Mouse (Mus musculus): Measurements from ENCODE around the gene L3mbtl3. TPM values are rescaled to one million over a fixed set of nuclear protein-coding genes. Genes with fewer than 3 reads are reported as not detected.

L3mbtl3 gene
- total and polyA plus RNA-seq, 3 experiments = 11.8 to 19.5 (median 18.0) TPM

DNA sequence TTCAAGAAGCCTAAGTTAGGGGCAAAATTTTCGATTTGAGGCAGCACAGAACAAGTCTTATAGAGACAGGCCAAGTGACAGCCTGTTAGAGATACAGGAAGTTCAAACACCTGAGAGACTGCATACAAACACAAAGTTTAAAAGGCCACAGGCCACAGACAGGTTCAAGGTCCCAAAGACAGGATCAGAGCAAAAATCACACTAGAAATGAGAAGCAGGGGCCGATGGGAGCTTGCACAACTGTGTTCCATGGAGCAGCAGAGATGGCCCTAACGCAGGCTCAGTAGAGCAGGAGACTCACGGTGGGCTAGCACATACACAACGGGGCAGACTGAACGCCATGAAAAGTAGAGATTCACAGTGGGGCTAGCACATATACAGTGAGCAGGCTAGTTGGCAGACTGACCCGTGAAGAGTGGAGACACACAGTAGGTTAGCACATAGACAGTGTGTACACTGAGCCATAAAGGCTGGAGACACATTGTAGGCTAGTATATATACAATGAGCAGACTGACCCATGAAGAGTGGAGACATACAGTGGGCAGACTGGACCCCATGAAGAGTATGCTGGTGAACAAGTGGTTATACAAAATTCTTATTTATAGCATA, 24.5 kb downstream of the L3mbtl3 start:
- dilution Hi-C loops (cut with MboI; ENCODE audit: extremely low pct_ligation_motif_present, extremely low pct_unique_long_range_greater_than_20kb, low sequenced_read_pairs) = no loop called here

DNA sequence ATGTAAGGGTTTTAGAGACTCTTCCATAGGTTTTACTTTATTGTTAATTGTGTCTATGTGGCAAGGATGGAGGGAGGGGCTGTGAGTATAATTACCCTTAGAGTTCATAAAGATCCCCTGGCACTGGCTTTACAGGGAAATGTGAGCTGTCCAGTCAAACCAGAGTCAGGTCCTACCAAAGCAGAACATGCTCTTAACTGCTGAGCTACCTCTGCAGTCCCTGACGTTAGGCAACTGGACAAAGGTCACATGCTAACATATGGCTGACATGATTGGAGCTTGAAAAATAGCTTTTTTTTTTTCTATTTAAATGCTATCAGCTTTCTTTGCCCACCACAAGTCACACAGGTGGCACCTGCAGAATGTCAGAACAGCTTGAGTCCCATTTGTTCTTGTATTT, 25.6 kb downstream of the L3mbtl3 start:
- Histone ChIP-seq H3K4me3 (replicated peaks in 1 of 3; ENCODE audit: low read depth in 2 of 3, low read length in 2 of 3, poor library complexity in 1 of 3) (no peak overlapping the region), H3K4me1 (ENCODE audit: control insufficient read depth in 1 of 2, insufficient read depth in 2 of 2) (peaks cover 6 to 26% of the 10 kb centered on the region in 2 experiments), H3K27me3 (replicated peaks) (no peaks in the 10 kb centered on the region), H3K79me2 (replicated peaks; ENCODE audit: control insufficient read depth, extremely low read depth, insufficient read depth, poor library complexity, severe bottlenecking) (peaks cover 4% of the 10 kb centered on the region; the same call in 1 of the 2 replicates), H3K4me2 (ENCODE audit: insufficient read depth, low read depth, poor library complexity, severe bottlenecking) (no peak overlapping the region), H3K27ac (ENCODE audit: insufficient read depth, low read depth) (no peak overlapping the region), H3K9me3 (replicated peaks; ENCODE audit: low read length) (peaks cover 3% of the 10 kb centered on the region), H3K9ac (ENCODE audit: insufficient read depth, low read depth) (no peak overlapping the region), H3K36me3 (replicated peaks in 1 of 2; ENCODE audit: control insufficient read depth in 1 of 2, insufficient read depth in 1 of 2, low read length in 1 of 2) (peaks cover 12 to 64% of the 10 kb centered on the region in 2 experiments)
- no peak for TF ChIP-seq ZMIZ1 (IDR thresholded peaks at IDR 0.05; ENCODE audit: low read depth, low read length)
- no peak for TF ChIP-seq RCOR1 (conservative IDR thresholded peaks at IDR 0.05; ENCODE audit: low read depth, low read length)
- no peak for TF ChIP-seq MAZ (IDR thresholded peaks at IDR 0.05; ENCODE audit: low read depth, low read length)
- no peak for TF ChIP-seq POLR2AphosphoS2 (IDR thresholded peaks at IDR 0.05; ENCODE audit: low read depth, low read length)
- TF ChIP-seq EP300 (IDR thresholded peaks at IDR 0.05; ENCODE audit: low read length) = no peak
- dilution Hi-C loops (cut with MboI; ENCODE audit: extremely low pct_ligation_motif_present, extremely low pct_unique_long_range_greater_than_20kb, low sequenced_read_pairs) (no loop called here), in situ Hi-C loops (cut with MboI; ENCODE audit: low pct_ligation_motif_present, low pct_unique_long_range_greater_than_20kb, low sequenced_read_pairs) (loop anchor here (25.0 kb wide), 1 partner anchor 537 kb away; no protein-coding TSS in a partner anchor)
- no peak for DNase-seq (ENCODE audit: extremely low read depth)

More for the DNA sequence above, 24.5 kb downstream of the L3mbtl3 start:
- TF ChIP-seq MYC (IDR thresholded peaks at IDR 0.05; ENCODE audit: low read depth, low read length) = no peak
- H3K27me3 ChIP-seq (replicated peaks) = no peaks in the 10 kb centered on the region
- no peak overlapping the region for H3K27ac ChIP-seq (ENCODE audit: insufficient read depth, low read depth)
- H3K4me3 ChIP-seq (replicated peaks in 1 of 3; ENCODE audit: low read depth in 2 of 3, low read length in 2 of 3, poor library complexity in 1 of 3) = no peak overlapping the region
- in situ Hi-C loops (cut with MboI; ENCODE audit: low pct_ligation_motif_present, low pct_unique_long_range_greater_than_20kb, low sequenced_read_pairs) = loop anchor here (25.0 kb wide), 1 partner anchor 536 kb away; no protein-coding TSS in a partner anchor
- H3K36me3 ChIP-seq (replicated peaks in 1 of 2; ENCODE audit: control insufficient read depth in 1 of 2, insufficient read depth in 1 of 2, low read length in 1 of 2) = peaks cover 12 to 73% of the 10 kb centered on the region in 2 experiments
- H3K9me3 ChIP-seq (replicated peaks; ENCODE audit: low read length) = peaks cover 3% of the 10 kb centered on the region
- H3K79me2 ChIP-seq (replicated peaks; ENCODE audit: control insufficient read depth, extremely low read depth, insufficient read depth, poor library complexity, severe bottlenecking) = peaks cover 4% of the 10 kb centered on the region; the same call in 1 of the 2 replicates
- H3K4me2 ChIP-seq (ENCODE audit: insufficient read depth, low read depth, poor library complexity, severe bottlenecking) = no peak overlapping the region
- H3K4me1 ChIP-seq (ENCODE audit: control insufficient read depth in 1 of 2, insufficient read depth in 2 of 2) = peaks cover 6 to 22% of the 10 kb centered on the region in 2 experiments
- DNase-seq (ENCODE audit: extremely low read depth) = no peak
- H3K9ac ChIP-seq (ENCODE audit: insufficient read depth, low read depth) = no peak overlapping the region

GRCm38 (mm10) chr10:26347614-26348013, 28.2 kb downstream of the L3mbtl3 start:
- Histone ChIP-seq H3K36me3 (replicated peaks in 1 of 2; ENCODE audit: control insufficient read depth in 1 of 2, insufficient read depth in 1 of 2, low read length in 1 of 2) (peaks cover 17 to 70% of the 10 kb centered on the region in 2 experiments), H3K9me3 (replicated peaks; ENCODE audit: low read length) (peaks cover 3% of the 10 kb centered on the region), H3K4me2 (ENCODE audit: insufficient read depth, low read depth, poor library complexity, severe bottlenecking) (no peak overlapping the region), H3K79me2 (replicated peaks; ENCODE audit: control insufficient read depth, extremely low read depth, insufficient read depth, poor library complexity, severe bottlenecking) (peaks cover 7% of the 10 kb centered on the region; the same call in 1 of the 2 replicates), H3K4me1 (ENCODE audit: control insufficient read depth in 1 of 2, insufficient read depth in 2 of 2) (peaks cover 6 to 28% of the 10 kb centered on the region in 2 experiments), H3K9ac (ENCODE audit: insufficient read depth, low read depth) (no peak overlapping the region), H3K27me3 (replicated peaks) (no peaks in the 10 kb centered on the region), H3K27ac (ENCODE audit: insufficient read depth, low read depth) (no peak overlapping the region), H3K4me3 (replicated peaks in 1 of 3; ENCODE audit: low read depth in 2 of 3, low read length in 2 of 3, poor library complexity in 1 of 3) (no peak overlapping the region)
- in situ Hi-C loops (cut with MboI; ENCODE audit: low pct_ligation_motif_present, low pct_unique_long_range_greater_than_20kb, low sequenced_read_pairs) (loop anchor here (10.0 kb wide), 1 partner anchor 673 kb away; no protein-coding TSS in a partner anchor), dilution Hi-C loops (cut with MboI; ENCODE audit: extremely low pct_ligation_motif_present, extremely low pct_unique_long_range_greater_than_20kb, low sequenced_read_pairs) (no loop called here)
- TF ChIP-seq SIN3A (IDR thresholded peaks at IDR 0.05; ENCODE audit: low read length) (no peak), ZNF384 (IDR thresholded peaks at IDR 0.05; ENCODE audit: low read depth, low read length) (no peak), NELFE (IDR thresholded peaks at IDR 0.05; ENCODE audit: low read depth, low read length) (no peak), CHD1 (IDR thresholded peaks at IDR 0.05; ENCODE audit: low read depth, low read length) (no peak), MAZ (IDR thresholded peaks at IDR 0.05; ENCODE audit: low read depth, low read length) (no peak), MAX (IDR thresholded peaks at IDR 0.05; ENCODE audit: low read length) (no peak), ZMIZ1 (IDR thresholded peaks at IDR 0.05; ENCODE audit: low read depth, low read length) (no peak), NRF1 (IDR thresholded peaks at IDR 0.05; ENCODE audit: low read depth, low read length) (no peak), MEF2A (IDR thresholded peaks at IDR 0.05; ENCODE audit: borderline replicate concordance, low read depth, low read length) (no peak), EP300 (IDR thresholded peaks at IDR 0.05; ENCODE audit: low read length) (no peak), PAX5 (IDR thresholded peaks at IDR 0.05; ENCODE audit: low read length) (no peak), CTCF (conservative IDR thresholded peaks at IDR 0.05 in 1 of 2, IDR thresholded peaks at IDR 0.05 in 1 of 2; ENCODE audit: low read depth in 2 of 2, low read length in 2 of 2) (no peak), USF1 (IDR thresholded peaks at IDR 0.05; ENCODE audit: low read depth, low read length) (no peak)
- DNase-seq (ENCODE audit: extremely low read depth) = no peak
